Comparison of ENCODE assay signal across 27 mouse cellular contexts in genomic region chr1:93522325-93522724, GRCm38 (mm10). TPM values are rescaled to one million over a fixed set of nuclear protein-coding genes. Genes with fewer than 3 reads are reported as not detected.
DNase-seq lines count a peak whose midpoint lies in the region; ATAC-seq and TF ChIP-seq lines count a peak whose summit lies in the region.
"Had no signal": no experiment of that assay in that cellular context is flagged by ENCODE, and none has a peak within 500 bp of the region (broad histone marks: within the 10 kb centered on the region; RNA-seq: fewer than 3 reads in every experiment).

No protein-coding gene starts in this region.

- H3K9me3 ChIP-seq in embryonic facial prominence, embryonic 14.5 days (ENCODE audit: control insufficient read depth, low read length): no peaks in the 10 kb centered on the region
- no peaks in the 10 kb centered on the region for H3K9me3 ChIP-seq in embryonic facial prominence, embryonic 10.5 days
- H3K9me3 ChIP-seq in kidney, postnatal 0 days (replicated peaks; ENCODE audit: low read length): no peaks in the 10 kb centered on the region
- H3K9me3 ChIP-seq in kidney, embryonic 15.5 days (replicated peaks): no peaks in the 10 kb centered on the region
- no peaks in the 10 kb centered on the region for H3K9me3 ChIP-seq in lung, embryonic 15.5 days
- H3K9me3 ChIP-seq: embryonic facial prominence, embryonic 12.5 days; forebrain, embryonic 12.5 days; forebrain, embryonic 15.5 days; heart, embryonic 10.5 days; heart, embryonic 13.5 days; hindbrain, embryonic 10.5 days; hindbrain, embryonic 13.5 days had no signal

- no peak for ATAC-seq in embryonic facial prominence, embryonic 14.5 days (ENCODE audit: low read depth)
- no peak for ATAC-seq in kidney, postnatal 0 days (replicated peaks; ENCODE audit: low FRiP score, low read depth)
- ATAC-seq in kidney, embryonic 15.5 days (replicated peaks; ENCODE audit: low FRiP score): no peak
- peak; percentile 75; the same call in 1 of the 2 replicates for ATAC-seq in lung, embryonic 15.5 days (ENCODE audit: borderline replicate concordance, extremely low read depth, low FRiP score, low TSS enrichment)
- ATAC-seq: forebrain, embryonic 15.5 days; hindbrain, embryonic 16.5 days; Patski had no signal

- TF ChIP-seq CTCF in kidney, postnatal 0 days (IDR thresholded peaks at IDR 0.05; ENCODE audit: low read depth): no peak

- 0 out of 2 replicates have a peak, but pooled peaks cover 3% of the 10 kb centered on the region for H3K36me3 ChIP-seq in embryonic facial prominence, embryonic 14.5 days (ENCODE audit: control insufficient read depth, insufficient read depth, low read length)
- 0 out of 2 replicates have a peak, but pooled peaks cover 4% of the 10 kb centered on the region for H3K36me3 ChIP-seq in embryonic facial prominence, embryonic 10.5 days (replicated peaks)
- H3K36me3 ChIP-seq in kidney, postnatal 0 days (ENCODE audit: insufficient read depth, low read length): 0 out of 2 replicates have a peak, but pooled peaks cover 4% of the 10 kb centered on the region
- H3K36me3 ChIP-seq in kidney, embryonic 15.5 days: no peaks in the 10 kb centered on the region
- H3K36me3 ChIP-seq in lung, embryonic 15.5 days: no peaks in the 10 kb centered on the region
- H3K36me3 ChIP-seq: embryonic facial prominence, embryonic 12.5 days; forebrain, embryonic 12.5 days; forebrain, embryonic 15.5 days; heart, embryonic 10.5 days; heart, embryonic 13.5 days; hindbrain, embryonic 10.5 days; hindbrain, embryonic 13.5 days had no signal

- H3K4me2 ChIP-seq in embryonic facial prominence, embryonic 14.5 days (ENCODE audit: low read depth, low read length): no peak overlapping the region
- H3K4me2 ChIP-seq in kidney, postnatal 0 days (ENCODE audit: low read length): no peak overlapping the region
- H3K4me2 ChIP-seq in kidney, embryonic 15.5 days: no peak overlapping the region
- no peak overlapping the region for H3K4me2 ChIP-seq in lung, embryonic 15.5 days
- H3K4me2 ChIP-seq: embryonic facial prominence, embryonic 12.5 days; forebrain, embryonic 12.5 days; forebrain, embryonic 15.5 days; heart, embryonic 13.5 days; hindbrain, embryonic 13.5 days had no signal

- DNase-seq in embryonic facial prominence, embryonic 14.5 days (ENCODE audit: low spot score): peak; percentile 49
- no peak for DNase-seq in embryonic facial prominence, embryonic 10.5 days (ENCODE audit: low spot score)
- peak; percentile 61 for DNase-seq in kidney, postnatal 0 days (ENCODE audit: low spot score)
- DNase-seq in lung, postnatal 14 days: no peak
- peak; percentile 45 for DNase-seq in NIH3T3 (ENCODE audit: low read depth)
- no peak for DNase-seq in frontal cortex, postnatal 14 days (ENCODE audit: low spot score in 2 of 2)
- DNase-seq: adrenal gland, postnatal 10 days; adrenal gland, postnatal 36 days; cerebellum, adult 18-20 months; cerebellum, adult 9-10 months; cerebellum, postnatal 14 days; gastrocnemius, postnatal 10 days; gastrocnemius, postnatal 36 days; heart, adult 2 months; heart, postnatal 36 days had no signal

- H3K27me3 ChIP-seq in embryonic facial prominence, embryonic 14.5 days (replicated peaks; ENCODE audit: control insufficient read depth, insufficient read depth, low read length): no peaks in the 10 kb centered on the region
- H3K27me3 ChIP-seq in embryonic facial prominence, embryonic 10.5 days (replicated peaks; ENCODE audit: low read depth, poor library complexity, severe bottlenecking): no peaks in the 10 kb centered on the region
- H3K27me3 ChIP-seq in kidney, postnatal 0 days (ENCODE audit: insufficient read depth, low read length): no peaks in the 10 kb centered on the region
- no peaks in the 10 kb centered on the region for H3K27me3 ChIP-seq in kidney, embryonic 15.5 days
- H3K27me3 ChIP-seq in lung, embryonic 15.5 days: no peaks in the 10 kb centered on the region
- H3K27me3 ChIP-seq: embryonic facial prominence, embryonic 12.5 days; forebrain, embryonic 12.5 days; forebrain, embryonic 15.5 days; heart, embryonic 13.5 days; hindbrain, embryonic 13.5 days; Patski had no signal

- WGBS in embryonic facial prominence, embryonic 14.5 days: 53% methylated on average over 1 of the region's 1 CpGs
- 87% methylated on average over 1 of the region's 1 CpGs for WGBS in embryonic facial prominence, embryonic 10.5 days
- WGBS in kidney, postnatal 0 days: 67% methylated on average over 1 of the region's 1 CpGs
- WGBS in kidney, embryonic 15.5 days: 81% methylated on average over 1 of the region's 1 CpGs
- 44% methylated on average over 1 of the region's 1 CpGs for WGBS in lung, embryonic 15.5 days

- no peak overlapping the region for H3K4me3 ChIP-seq in embryonic facial prominence, embryonic 14.5 days (ENCODE audit: low read depth, low read length)
- no peak overlapping the region for H3K4me3 ChIP-seq in embryonic facial prominence, embryonic 10.5 days
- H3K4me3 ChIP-seq in kidney, postnatal 0 days (replicated peaks; ENCODE audit: low read depth, low read length): no peak overlapping the region
- no peak overlapping the region for H3K4me3 ChIP-seq in kidney, embryonic 15.5 days (replicated peaks)
- H3K4me3 ChIP-seq in lung, embryonic 15.5 days: no peak overlapping the region
- H3K4me3 ChIP-seq: embryonic facial prominence, embryonic 12.5 days; erythroblast, embryonic 14.5 days; forebrain, embryonic 12.5 days; forebrain, embryonic 15.5 days; heart, adult 2 months; heart, embryonic 10.5 days; heart, embryonic 13.5 days; hindbrain, embryonic 10.5 days; hindbrain, embryonic 13.5 days had no signal

- H3K4me1 ChIP-seq in embryonic facial prominence, embryonic 14.5 days (ENCODE audit: control insufficient read depth, insufficient read depth, low read length): peaks cover 4% of the 10 kb centered on the region; the same call in 1 of the 2 replicates
- no peaks in the 10 kb centered on the region for H3K4me1 ChIP-seq in embryonic facial prominence, embryonic 10.5 days
- 0 out of 2 replicates have a peak, but pooled peaks cover 4% of the 10 kb centered on the region for H3K4me1 ChIP-seq in kidney, postnatal 0 days (replicated peaks; ENCODE audit: insufficient read depth, low read length)
- peaks cover 2% of the 10 kb centered on the region; the same call in 1 of the 2 replicates for H3K4me1 ChIP-seq in kidney, embryonic 15.5 days
- peaks cover 4% of the 10 kb centered on the region; the same call in 1 of the 2 replicates for H3K4me1 ChIP-seq in lung, embryonic 15.5 days
- H3K4me1 ChIP-seq: embryonic facial prominence, embryonic 12.5 days; forebrain, embryonic 12.5 days; forebrain, embryonic 15.5 days; hindbrain, embryonic 10.5 days; hindbrain, embryonic 13.5 days had no signal

- H3K9ac ChIP-seq in embryonic facial prominence, embryonic 14.5 days (ENCODE audit: low read depth, low read length): no peak overlapping the region
- no peak overlapping the region for H3K9ac ChIP-seq in kidney, postnatal 0 days (ENCODE audit: low read depth, low read length)
- H3K9ac ChIP-seq in kidney, embryonic 15.5 days: no peak overlapping the region
- H3K9ac ChIP-seq in lung, embryonic 15.5 days: no peak overlapping the region
- H3K9ac ChIP-seq: embryonic facial prominence, embryonic 12.5 days; forebrain, embryonic 12.5 days; forebrain, embryonic 15.5 days; hindbrain, embryonic 13.5 days had no signal

- no peak overlapping the region for H3K27ac ChIP-seq in embryonic facial prominence, embryonic 14.5 days (replicated peaks; ENCODE audit: low read depth, low read length)
- H3K27ac ChIP-seq in embryonic facial prominence, embryonic 10.5 days (replicated peaks): no peak overlapping the region
- H3K27ac ChIP-seq in kidney, postnatal 0 days: no peak overlapping the region
- no peak overlapping the region for H3K27ac ChIP-seq in kidney, embryonic 15.5 days
- H3K27ac ChIP-seq in lung, embryonic 15.5 days: 0 out of 2 replicates have a peak overlapping the region, but pooled peaks have one; percentile 53
- H3K27ac ChIP-seq: embryonic facial prominence, embryonic 12.5 days; forebrain, embryonic 12.5 days; forebrain, embryonic 15.5 days; heart, adult 2 months; heart, embryonic 10.5 days; heart, embryonic 13.5 days; hindbrain, embryonic 10.5 days; hindbrain, embryonic 13.5 days had no signal

RNA-seq across cellular contexts. Expression of gene Farp2, which starts 10.4 kb away (rescaled TPM):
- polyA plus RNA-seq in embryonic facial prominence, embryonic 14.5 days (2014; fragmentation: Nextera tagmentation; extraction: Ambion mirVana): 10.0 and 12.6 TPM in 2 replicates
- 5.9 and 6.4 TPM in 2 replicates for polyA plus RNA-seq in embryonic facial prominence, embryonic 10.5 days (2016; fragmentation: Nextera tagmentation; extraction: Ambion mirVana)
- polyA plus RNA-seq in kidney, postnatal 0 days (2015; fragmentation: Nextera tagmentation; extraction: Ambion mirVana): 8.0 and 9.1 TPM in 2 replicates
- polyA plus RNA-seq in kidney, embryonic 15.5 days (2015; fragmentation: Nextera tagmentation; extraction: Ambion mirVana): 7.9 and 9.2 TPM in 2 replicates
- 6.1 and 6.3 TPM in 2 replicates for polyA plus RNA-seq in lung, embryonic 15.5 days (2015; fragmentation: Nextera tagmentation; extraction: Ambion mirVana)
- polyA plus RNA-seq: erythroblast, embryonic 14.5 days had no signal

RNA-seq across cellular contexts. Expression of gene Hdlbp, which starts 43.7 kb away (rescaled TPM):
- 188 and 194 TPM in 2 replicates for polyA plus RNA-seq in embryonic facial prominence, embryonic 14.5 days (2014; fragmentation: Nextera tagmentation; extraction: Ambion mirVana)
- polyA plus RNA-seq in embryonic facial prominence, embryonic 10.5 days (2016; fragmentation: Nextera tagmentation; extraction: Ambion mirVana): 124 and 126 TPM in 2 replicates
- polyA plus RNA-seq in kidney, postnatal 0 days (2015; fragmentation: Nextera tagmentation; extraction: Ambion mirVana): 151 and 160 TPM in 2 replicates
- polyA plus RNA-seq in kidney, embryonic 15.5 days (2015; fragmentation: Nextera tagmentation; extraction: Ambion mirVana): 154 and 158 TPM in 2 replicates
- polyA plus RNA-seq in lung, embryonic 15.5 days (2015; fragmentation: Nextera tagmentation; extraction: Ambion mirVana): 158 and 159 TPM in 2 replicates

Comparison
In these comparisons a context has a peak if more than half of its experiments do, and no peak if none do; other contexts are left out.
1. DNase-seq: peak in embryonic facial prominence, embryonic 14.5 days (single experiment), kidney, postnatal 0 days (single experiment) and NIH3T3 (single experiment); none in embryonic facial prominence, embryonic 10.5 days (single experiment), lung, postnatal 14 days (single experiment) and frontal cortex, postnatal 14 days (0 of 2).